Mouse (Mus musculus): ENCODE data around the gene Zfp408.

DNA sequence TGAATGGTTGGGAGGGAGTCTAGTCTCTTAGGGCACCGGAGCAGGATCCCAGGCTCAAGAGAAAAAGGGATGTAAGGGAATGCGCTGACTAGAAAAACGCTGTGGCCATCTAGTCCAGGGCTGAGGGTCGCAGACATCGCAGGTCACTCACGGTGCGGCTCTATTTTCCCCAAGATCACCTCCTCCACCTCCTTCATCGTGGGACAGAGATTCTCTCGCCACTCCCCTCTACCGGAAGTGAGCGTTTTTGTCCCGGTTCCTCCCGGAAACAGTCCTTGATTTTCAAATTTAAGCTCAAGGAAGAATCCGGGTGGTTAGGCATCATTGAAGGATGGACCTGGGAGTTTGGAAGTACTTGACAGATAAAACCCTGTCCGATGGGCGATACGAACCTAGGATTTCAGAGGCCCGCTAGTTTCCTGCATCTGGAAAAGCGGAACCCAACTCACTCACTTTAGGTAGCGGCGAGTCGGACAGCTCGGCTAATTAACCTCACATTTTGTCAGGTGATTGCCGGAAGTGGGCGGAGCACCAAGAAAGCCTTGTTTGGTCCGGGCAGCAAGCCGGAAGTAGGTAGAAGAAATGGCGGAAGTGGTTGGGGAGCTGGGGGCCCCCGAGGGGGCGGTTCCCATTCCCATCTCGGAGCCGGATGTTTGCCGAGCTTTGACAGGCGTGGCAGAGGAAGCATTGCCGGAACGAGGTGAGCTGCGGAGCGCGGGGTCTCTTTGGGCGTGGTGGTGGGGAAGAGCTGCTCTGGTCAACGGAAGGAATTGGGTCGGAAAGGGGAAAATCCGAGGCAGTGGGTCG lies at the start of gene Zfp408, which contains the start of gene Arhgap1:
- TF ChIP-seq TAL1 (IDR thresholded peaks at IDR 0.05; ENCODE audit: low read length) (no peak), GATA1 (IDR thresholded peaks at IDR 0.05; ENCODE audit: low read length) (no peak)
